Mouse (Mus musculus) frontal cortex, adult 2 months (tissue): ENCODE data around the gene Lemd2. TPM values are rescaled to one million over a fixed set of nuclear protein-coding genes. Genes with fewer than 3 reads are reported as not detected.

ENCODE experiments used
- DNase-seq, 2 experiments: peaks; one replicate each; pipeline ENCODE4 v3.0.0; 2022; ENCODE audit warnings: low spot score in 1 of 2; ENCODE audit errors: extremely low spot score in 1 of 2
- polyA plus RNA-seq: library from polyadenylated mRNA; depleted of rRNA; stranded (reverse); fragments of >200 nt; gene quantifications from 2 replicates; pipeline ENCODE4 v1.2.3, GENCODE M21; 2012

The Lemd2 gene
- polyA plus RNA-seq, 1 experiment: 68.7 TPM

DNA sequence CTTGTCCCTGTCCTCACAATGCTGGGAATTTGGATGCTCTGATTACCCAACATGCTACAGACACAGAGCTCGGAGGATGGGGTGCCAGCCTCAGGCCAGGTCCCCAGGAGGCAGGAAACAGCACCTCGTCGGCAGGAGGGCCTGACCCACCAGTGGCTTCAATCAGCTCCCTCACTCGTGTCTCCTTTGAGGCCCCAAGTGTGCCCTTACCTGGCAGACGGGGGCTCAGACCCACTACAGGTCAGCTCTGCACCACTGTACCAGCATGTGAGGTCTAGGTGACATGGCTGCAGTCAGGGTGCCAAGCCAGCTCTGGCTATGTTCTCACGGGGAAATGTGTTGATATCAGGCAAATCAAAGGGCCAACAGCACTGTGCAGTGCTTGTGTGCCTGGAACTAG lies 13.1 kb downstream of the Lemd2 start:
- DNase-seq: no peak

DNA sequence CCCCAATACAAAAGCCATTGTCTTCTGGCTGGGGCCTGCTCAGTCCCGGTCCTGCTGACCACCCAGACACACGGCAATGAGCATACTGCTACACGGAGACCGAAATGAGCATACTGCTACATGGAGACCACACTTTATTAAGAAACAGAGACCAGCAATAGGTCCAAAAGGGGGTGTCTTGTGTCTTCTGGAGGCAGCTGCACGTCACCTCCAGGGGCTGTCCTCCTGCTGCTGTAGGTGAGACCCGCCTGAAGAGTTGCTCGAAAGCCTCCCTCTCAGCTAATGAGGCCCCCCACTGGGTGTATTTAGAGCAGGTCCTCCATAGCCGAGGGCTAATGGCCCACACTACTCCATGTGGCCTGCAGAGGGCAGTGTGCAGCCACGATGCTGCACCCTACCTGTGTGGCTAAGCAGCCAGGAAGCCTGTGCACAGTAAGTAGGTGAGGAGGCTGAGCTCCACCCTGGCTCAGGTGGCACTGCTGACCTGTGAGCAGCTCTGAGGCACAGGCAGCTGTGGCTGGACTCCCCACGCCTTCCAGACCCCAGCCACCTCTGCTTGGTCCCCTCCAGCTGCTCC lies 14.5 kb downstream of the Lemd2 start:
- DNase-seq: peak in 1 of 2 experiments; percentile 79

DNA sequence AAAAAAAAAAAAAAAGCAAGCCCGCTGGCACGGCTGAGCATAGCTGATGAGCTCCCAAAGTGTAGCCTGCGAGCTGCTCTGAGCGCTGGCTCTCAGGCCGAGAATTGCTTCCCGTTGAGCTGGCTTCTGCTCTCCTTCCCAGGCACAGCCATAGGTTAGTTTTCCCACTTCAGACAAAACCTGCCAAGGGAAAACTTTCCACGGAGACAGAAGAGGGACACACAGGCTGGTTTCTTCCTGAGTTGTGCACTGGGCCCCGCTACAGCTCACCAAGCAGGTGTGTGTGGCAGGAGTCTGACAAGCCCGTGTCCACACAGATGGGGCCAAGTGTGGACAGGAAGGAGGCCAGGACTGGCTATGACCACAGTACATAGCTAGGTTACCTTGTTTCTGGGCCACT lies 15.4 kb downstream of the Lemd2 start:
- DNase-seq: no peak

GRCm38 (mm10) chr17:27187059-27187458 lies 17.2 kb downstream of the Lemd2 start:
- DNase-seq: no peak

DNA sequence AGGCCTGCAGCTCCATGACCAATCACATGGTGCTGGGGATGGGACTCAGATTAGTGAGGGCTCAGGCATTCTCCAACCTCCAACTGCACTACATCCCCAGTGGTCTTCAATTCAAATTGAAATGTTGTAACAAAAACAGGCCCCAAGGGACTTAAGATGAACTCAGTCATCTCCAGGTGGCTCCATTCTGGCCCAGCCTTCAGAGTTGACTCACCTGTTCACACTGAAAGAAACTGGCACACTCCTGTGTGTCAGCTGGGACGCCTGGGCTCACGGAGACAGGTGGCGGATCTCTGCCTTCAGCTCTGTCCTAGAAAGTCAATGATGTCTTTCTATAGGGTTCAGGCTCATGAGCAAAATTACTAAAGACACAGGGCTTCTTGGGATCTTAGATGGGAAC lies 18.2 kb downstream of the Lemd2 start:
- no peak for DNase-seq

GRCm38 (mm10) chr17:27183667-27184292 lies 20.5 kb downstream of the Lemd2 start:
- no peak for DNase-seq

DNA sequence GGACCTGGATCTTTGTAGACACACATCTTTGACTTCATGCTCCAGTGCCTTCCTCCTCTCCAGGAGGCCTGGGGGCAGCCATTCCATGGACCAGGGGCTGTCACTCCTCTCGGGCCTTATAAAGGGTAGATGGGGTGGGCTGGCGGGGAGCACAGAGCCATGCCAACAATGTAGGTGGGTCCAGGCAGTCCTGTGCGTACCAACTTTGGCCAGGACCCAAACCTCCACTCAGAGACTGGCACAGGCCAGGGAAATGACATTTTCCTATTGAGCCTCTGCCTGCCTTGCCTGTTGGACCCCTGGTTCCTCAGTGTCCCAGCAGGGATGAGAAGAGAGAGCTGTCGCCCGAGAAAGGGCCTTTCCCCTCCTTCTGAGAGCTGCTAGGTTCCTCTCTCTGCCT lies 21.9 kb downstream of the Lemd2 start:
- DNase-seq: no peak

DNA sequence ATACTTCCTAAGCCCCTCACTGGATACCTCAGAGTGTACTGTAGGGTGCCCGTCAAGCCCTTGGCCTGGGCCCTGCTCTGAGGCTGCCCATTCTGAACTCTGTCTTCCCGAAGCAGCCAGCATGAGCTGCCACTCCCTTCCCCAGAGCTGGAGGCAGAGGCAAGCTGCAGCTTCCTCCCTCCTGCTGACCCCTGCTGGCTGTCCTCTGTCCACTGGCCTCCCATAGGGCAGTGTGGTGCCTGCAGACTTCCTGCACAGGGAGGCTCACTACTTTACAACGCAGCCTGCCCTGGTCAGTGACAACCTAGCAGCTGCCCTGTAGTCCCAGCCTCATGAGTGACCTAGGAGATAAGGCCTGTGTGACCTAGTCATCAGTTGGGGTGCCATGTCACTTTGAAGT lies 22.6 kb downstream of the Lemd2 start:
- no peak for DNase-seq

DNA sequence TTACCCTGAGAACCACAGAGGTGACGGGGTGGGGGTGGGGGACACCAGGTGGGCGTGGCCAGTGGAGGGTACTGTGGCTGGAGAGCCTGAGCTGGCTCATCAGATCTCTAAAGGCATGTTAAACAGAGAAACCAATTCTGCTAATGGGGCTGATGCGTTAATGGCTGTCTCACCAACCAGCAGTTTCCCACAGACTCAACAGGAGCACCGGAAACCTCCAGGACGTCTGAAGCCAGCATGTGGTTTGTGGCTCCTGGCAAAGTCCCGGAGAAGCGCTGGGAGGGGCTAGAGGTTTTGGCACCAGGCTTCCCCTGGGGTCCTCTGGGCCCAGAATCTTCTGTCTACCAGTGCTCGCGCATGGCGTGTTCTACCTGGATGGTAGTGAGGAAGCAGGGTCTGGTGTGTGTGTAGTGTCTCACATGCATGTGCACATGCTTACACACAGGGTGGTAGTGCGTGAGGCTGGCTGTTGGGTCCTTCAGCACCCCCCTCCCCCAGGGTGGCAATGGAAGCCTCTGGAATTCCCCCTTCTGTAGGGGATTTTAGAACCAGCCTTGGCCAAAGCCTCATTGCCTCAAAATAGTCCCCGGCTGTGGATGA lies 24.5 kb downstream of the Lemd2 start:
- no peak for DNase-seq

DNA sequence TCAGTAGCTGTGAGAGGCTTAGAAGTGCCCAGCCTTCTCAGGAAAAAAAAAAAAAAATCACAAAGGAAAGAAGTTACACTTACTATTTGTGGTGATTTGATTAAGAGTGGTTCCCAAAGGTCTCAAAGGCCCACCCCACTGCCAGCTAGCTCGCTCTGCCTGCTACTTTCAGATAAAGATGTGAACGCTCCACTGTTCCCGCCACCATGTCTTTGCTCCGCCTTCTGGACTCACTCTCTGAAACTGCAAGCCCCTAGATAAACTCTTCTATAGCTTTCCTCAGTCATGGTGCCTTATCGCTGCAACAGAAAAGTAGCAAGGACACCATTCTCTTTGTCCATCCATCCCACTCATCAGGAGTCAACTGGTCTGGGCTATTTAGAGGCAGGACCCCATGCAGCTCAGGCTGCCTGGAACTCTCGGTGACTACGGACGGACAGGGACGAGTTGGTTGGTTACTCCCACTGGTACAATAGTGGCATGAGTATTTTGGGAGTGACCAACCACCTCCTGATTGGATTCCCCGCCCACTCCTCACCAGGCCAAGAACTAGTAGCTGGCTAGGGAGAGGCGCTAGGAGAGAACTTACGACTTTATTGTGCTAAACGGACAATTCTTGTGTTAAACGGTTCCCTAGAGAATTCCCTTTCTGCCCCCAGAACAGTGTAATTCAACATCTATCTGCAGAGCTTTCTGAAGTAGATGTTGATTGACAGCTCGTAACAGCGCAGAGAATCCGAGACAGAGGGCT lies 25.7 kb downstream of the Lemd2 start:
- no peak for DNase-seq

DNA sequence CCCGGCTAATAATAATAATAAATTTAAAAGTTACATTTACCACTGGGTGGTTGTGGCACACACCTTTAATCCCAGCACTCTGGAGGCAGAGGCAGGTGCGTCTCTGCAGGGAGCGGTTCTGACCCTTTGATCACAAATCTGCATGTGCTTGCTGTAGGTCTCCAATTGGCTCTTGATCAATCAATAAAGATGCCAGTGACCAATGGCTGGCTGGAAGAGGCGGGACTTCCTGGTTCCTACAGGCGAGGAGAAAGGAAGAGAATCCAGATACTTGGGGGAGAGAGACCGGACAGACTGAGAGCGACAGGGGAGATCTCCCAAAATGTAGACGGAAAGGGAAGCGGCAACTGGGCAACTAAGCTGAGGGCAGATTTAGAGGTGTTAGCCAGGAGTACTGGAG lies 26.2 kb downstream of the Lemd2 start:
- no peak for DNase-seq

- no peak for DNase-seq
Measured at GRCm38 (mm10) chr17:27176754-27177153, 27.5 kb downstream of the Lemd2 start.

- DNase-seq: no peak
Measured at GRCm38 (mm10) chr17:27176287-27176686, 28.0 kb downstream of the Lemd2 start.

GRCm38 (mm10) chr17:27175196-27175874 lies 28.9 kb downstream of the Lemd2 start:
- DNase-seq: no peak

- no peak for DNase-seq
Measured at GRCm38 (mm10) chr17:27173715-27174114, 30.6 kb downstream of the Lemd2 start.

DNA sequence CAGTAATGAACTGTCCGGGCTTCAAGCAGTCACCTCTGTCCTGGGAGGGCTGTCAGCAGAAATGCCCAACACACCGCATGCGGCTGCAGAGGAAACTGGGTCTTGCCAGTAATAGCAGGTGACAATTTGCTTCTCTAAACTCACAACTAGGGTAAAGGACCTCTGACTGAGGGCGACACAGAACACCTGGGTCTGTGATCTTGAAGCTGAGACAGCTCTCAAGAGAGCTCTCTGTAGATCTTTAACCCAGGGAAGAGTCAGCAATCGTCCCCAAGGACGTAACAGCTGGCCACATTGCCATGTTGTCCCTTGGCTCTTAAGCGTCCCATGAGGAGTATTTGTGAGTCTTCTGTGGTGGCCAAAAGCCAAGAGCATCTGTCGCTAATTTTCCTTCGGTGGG lies 31.8 kb downstream of the Lemd2 start:
- DNase-seq: no peak

GRCm38 (mm10) chr17:27171121-27171520 lies 33.1 kb downstream of the Lemd2 start:
- DNase-seq: no peak

DNA sequence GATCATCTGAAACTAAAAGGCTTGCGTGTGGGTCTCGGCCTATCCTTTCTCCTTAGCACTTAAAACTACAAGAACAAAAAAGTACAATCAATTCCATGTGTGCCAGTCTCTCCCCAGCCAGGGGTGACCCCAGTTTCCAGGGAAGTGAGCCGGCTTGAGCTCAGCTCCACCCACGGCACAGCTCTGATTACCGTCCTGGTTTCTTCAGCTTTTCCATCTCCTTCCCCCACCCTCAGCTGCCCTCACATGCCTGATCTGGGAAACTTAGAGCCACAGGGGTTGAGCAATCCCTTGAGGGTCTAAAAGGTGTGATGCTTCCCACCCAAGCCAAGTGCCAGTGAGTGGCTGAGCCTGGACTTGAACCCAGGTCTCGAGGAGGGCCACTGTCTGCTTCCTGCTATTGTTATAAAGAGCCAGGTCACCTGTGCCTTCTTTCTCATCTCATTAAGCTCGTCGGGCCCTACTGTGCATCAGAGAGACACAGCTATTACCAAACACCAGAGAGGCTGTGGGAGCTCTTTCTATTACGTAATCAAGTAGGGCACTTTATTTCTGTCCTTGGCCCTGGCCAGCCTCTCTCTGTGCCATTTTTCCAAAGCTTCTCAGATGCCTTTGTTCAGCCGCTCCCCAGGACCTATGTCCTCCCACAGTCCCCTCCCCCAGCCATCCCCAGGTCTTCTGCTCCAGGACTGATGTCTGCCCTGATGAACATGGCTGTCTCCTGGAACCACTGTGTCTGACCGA lies 34.1 kb downstream of the Lemd2 start:
- DNase-seq: no peak

GRCm38 (mm10) chr17:27168569-27168968 lies 35.7 kb downstream of the Lemd2 start:
- no peak for DNase-seq

GRCm38 (mm10) chr17:27167545-27167944 lies 36.7 kb downstream of the Lemd2 start, which contains the start of gene Ip6k3:
TSS of gene Ip6k3 (minus strand) at chr17:27167795.
- DNase-seq: no peak
